Mouse (Mus musculus): ENCODE measurements around the gene Rap1gap2. TPM values are rescaled to one million over a fixed set of nuclear protein-coding genes. Genes with fewer than 3 reads are reported as not detected.

The Rap1gap2 gene
- polyA plus RNA-seq, 1 experiment from 2014 or later = 3.4 TPM

GRCm38 (mm10) chr11:74546933-74547694, 63.6 kb downstream of the Rap1gap2 start:
- no peaks in the 10 kb centered on the region for H3K4me1 ChIP-seq (ENCODE audit: control insufficient read depth, insufficient read depth, low read length)
- no peaks in the 10 kb centered on the region for H3K9me3 ChIP-seq (ENCODE audit: control insufficient read depth, low read length)
- no peak overlapping the region for H3K27ac ChIP-seq (replicated peaks; ENCODE audit: low read depth, low read length)
- H3K4me2 ChIP-seq (ENCODE audit: low read depth, low read length) = peak overlapping the region; percentile 46
- peak overlapping the region; percentile 14; the same call in 1 of the 2 replicates for H3K4me3 ChIP-seq (ENCODE audit: low read depth, low read length)
- H3K36me3 ChIP-seq (ENCODE audit: control insufficient read depth, insufficient read depth, low read length) = no peaks in the 10 kb centered on the region
- DNase-seq (ENCODE audit: low spot score) (peak; percentile 72), ATAC-seq (ENCODE audit: low read depth) (peak; percentile 67)
- no peak overlapping the region; the same call in 1 of the 2 replicates for H3K9ac ChIP-seq (ENCODE audit: low read depth, low read length)
- WGBS = 3% methylated on average over 16 of the region's 16 CpGs
- H3K27me3 ChIP-seq (replicated peaks; ENCODE audit: control insufficient read depth, insufficient read depth, low read length) = no peaks in the 10 kb centered on the region

GRCm38 (mm10) chr11:74546165-74546564, 64.5 kb downstream of the Rap1gap2 start:
- Histone ChIP-seq H3K9ac (ENCODE audit: low read depth, low read length) (no peak overlapping the region), H3K27me3 (replicated peaks; ENCODE audit: control insufficient read depth, insufficient read depth, low read length) (no peaks in the 10 kb centered on the region), H3K36me3 (ENCODE audit: control insufficient read depth, insufficient read depth, low read length) (no peaks in the 10 kb centered on the region), H3K4me1 (ENCODE audit: control insufficient read depth, insufficient read depth, low read length) (no peaks in the 10 kb centered on the region), H3K4me3 (ENCODE audit: low read depth, low read length) (no peak overlapping the region), H3K9me3 (ENCODE audit: control insufficient read depth, low read length) (no peaks in the 10 kb centered on the region), H3K4me2 (ENCODE audit: low read depth, low read length) (no peak overlapping the region), H3K27ac (replicated peaks; ENCODE audit: low read depth, low read length) (no peak overlapping the region)
- WGBS = 40% methylated on average over 4 of the region's 4 CpGs
- 0 out of 2 replicates have a peak, but pooled peaks have one; percentile 33 for ATAC-seq (ENCODE audit: low read depth)
- DNase-seq (ENCODE audit: low spot score) = peak; percentile 41

- Histone ChIP-seq H3K9ac (ENCODE audit: low read depth, low read length) (no peak overlapping the region), H3K27me3 (replicated peaks; ENCODE audit: control insufficient read depth, insufficient read depth, low read length) (no peaks in the 10 kb centered on the region), H3K4me1 (ENCODE audit: control insufficient read depth, insufficient read depth, low read length) (no peaks in the 10 kb centered on the region), H3K4me3 (ENCODE audit: low read depth, low read length) (no peak overlapping the region), H3K27ac (replicated peaks; ENCODE audit: low read depth, low read length) (no peak overlapping the region), H3K9me3 (ENCODE audit: control insufficient read depth, low read length) (no peaks in the 10 kb centered on the region), H3K4me2 (ENCODE audit: low read depth, low read length) (no peak overlapping the region), H3K36me3 (ENCODE audit: control insufficient read depth, insufficient read depth, low read length) (no peaks in the 10 kb centered on the region)
- ATAC-seq (ENCODE audit: low read depth) (no peak), DNase-seq (ENCODE audit: low spot score) (no peak)
- 89% methylated on average over 2 of the region's 2 CpGs for WGBS
These were observed 65.2 kb downstream of the Rap1gap2 start for GRCm38 (mm10) chr11:74545560-74545959.

GRCm38 (mm10) chr11:74537352-74537751, 73.4 kb downstream of the Rap1gap2 start:
- ATAC-seq (ENCODE audit: low read depth) = no peak
- no peak overlapping the region for H3K27ac ChIP-seq (replicated peaks; ENCODE audit: low read depth, low read length)
- H3K9ac ChIP-seq (ENCODE audit: low read depth, low read length) = no peak overlapping the region
- DNase-seq (ENCODE audit: low spot score) = no peak
- no peaks in the 10 kb centered on the region for H3K9me3 ChIP-seq (ENCODE audit: control insufficient read depth, low read length)
- H3K27me3 ChIP-seq (replicated peaks; ENCODE audit: control insufficient read depth, insufficient read depth, low read length) = no peaks in the 10 kb centered on the region
- H3K4me1 ChIP-seq (ENCODE audit: control insufficient read depth, insufficient read depth, low read length) = no peaks in the 10 kb centered on the region
- H3K36me3 ChIP-seq (ENCODE audit: control insufficient read depth, insufficient read depth, low read length) = no peaks in the 10 kb centered on the region
- no peak overlapping the region for H3K4me2 ChIP-seq (ENCODE audit: low read depth, low read length)
- no peak overlapping the region for H3K4me3 ChIP-seq (ENCODE audit: low read depth, low read length)
- 82% methylated on average over 4 of the region's 4 CpGs for WGBS

- Histone ChIP-seq H3K27ac (replicated peaks; ENCODE audit: low read depth, low read length) (no peak overlapping the region), H3K9ac (ENCODE audit: low read depth, low read length) (no peak overlapping the region), H3K4me3 (ENCODE audit: low read depth, low read length) (no peak overlapping the region), H3K9me3 (ENCODE audit: control insufficient read depth, low read length) (no peaks in the 10 kb centered on the region), H3K27me3 (replicated peaks; ENCODE audit: control insufficient read depth, insufficient read depth, low read length) (no peaks in the 10 kb centered on the region), H3K4me1 (ENCODE audit: control insufficient read depth, insufficient read depth, low read length) (no peaks in the 10 kb centered on the region), H3K36me3 (ENCODE audit: control insufficient read depth, insufficient read depth, low read length) (no peaks in the 10 kb centered on the region), H3K4me2 (ENCODE audit: low read depth, low read length) (no peak overlapping the region)
- 24% methylated on average over 14 of the region's 14 CpGs for WGBS
- ATAC-seq (ENCODE audit: low read depth) (peak; percentile 33; the same call in 1 of the 2 replicates), DNase-seq (ENCODE audit: low spot score) (peak; percentile 59)
These were observed 74.4 kb downstream of the Rap1gap2 start for GRCm38 (mm10) chr11:74536140-74536842.

GRCm38 (mm10) chr11:74534380-74534779, 76.3 kb downstream of the Rap1gap2 start:
- 87% methylated on average over 7 of the region's 7 CpGs for WGBS
- no peaks in the 10 kb centered on the region for H3K36me3 ChIP-seq (ENCODE audit: control insufficient read depth, insufficient read depth, low read length)
- no peaks in the 10 kb centered on the region for H3K27me3 ChIP-seq (replicated peaks; ENCODE audit: control insufficient read depth, insufficient read depth, low read length)
- H3K27ac ChIP-seq (replicated peaks; ENCODE audit: low read depth, low read length) = no peak overlapping the region
- ATAC-seq (ENCODE audit: low read depth) (no peak), DNase-seq (ENCODE audit: low spot score) (no peak)
- H3K9ac ChIP-seq (ENCODE audit: low read depth, low read length) = no peak overlapping the region
- no peak overlapping the region for H3K4me2 ChIP-seq (ENCODE audit: low read depth, low read length)
- no peaks in the 10 kb centered on the region for H3K4me1 ChIP-seq (ENCODE audit: control insufficient read depth, insufficient read depth, low read length)
- H3K9me3 ChIP-seq (ENCODE audit: control insufficient read depth, low read length) = no peaks in the 10 kb centered on the region
- no peak overlapping the region for H3K4me3 ChIP-seq (ENCODE audit: low read depth, low read length)

- DNase-seq (ENCODE audit: low spot score) (no peak), ATAC-seq (ENCODE audit: low read depth) (no peak)
- WGBS = 70% methylated on average over 2 of the region's 2 CpGs
- no peak overlapping the region for H3K4me2 ChIP-seq (ENCODE audit: low read depth, low read length)
- no peaks in the 10 kb centered on the region for H3K9me3 ChIP-seq (ENCODE audit: control insufficient read depth, low read length)
- H3K27me3 ChIP-seq (replicated peaks; ENCODE audit: control insufficient read depth, insufficient read depth, low read length) = no peaks in the 10 kb centered on the region
- no peak overlapping the region for H3K27ac ChIP-seq (replicated peaks; ENCODE audit: low read depth, low read length)
- H3K36me3 ChIP-seq (ENCODE audit: control insufficient read depth, insufficient read depth, low read length) = no peaks in the 10 kb centered on the region
- H3K4me3 ChIP-seq (ENCODE audit: low read depth, low read length) = no peak overlapping the region
- H3K4me1 ChIP-seq (ENCODE audit: control insufficient read depth, insufficient read depth, low read length) = no peaks in the 10 kb centered on the region
- H3K9ac ChIP-seq (ENCODE audit: low read depth, low read length) = no peak overlapping the region
These were observed 77.7 kb downstream of the Rap1gap2 start for GRCm38 (mm10) chr11:74533050-74533449.

GRCm38 (mm10) chr11:74532401-74532800, 78.3 kb downstream of the Rap1gap2 start:
- Histone ChIP-seq H3K4me2 (ENCODE audit: low read depth, low read length) (no peak overlapping the region), H3K27me3 (replicated peaks; ENCODE audit: control insufficient read depth, insufficient read depth, low read length) (no peaks in the 10 kb centered on the region), H3K9ac (ENCODE audit: low read depth, low read length) (no peak overlapping the region), H3K36me3 (ENCODE audit: control insufficient read depth, insufficient read depth, low read length) (no peaks in the 10 kb centered on the region), H3K9me3 (ENCODE audit: control insufficient read depth, low read length) (no peaks in the 10 kb centered on the region), H3K4me1 (ENCODE audit: control insufficient read depth, insufficient read depth, low read length) (no peaks in the 10 kb centered on the region; the same call in 1 of the 2 replicates), H3K27ac (replicated peaks; ENCODE audit: low read depth, low read length) (no peak overlapping the region), H3K4me3 (ENCODE audit: low read depth, low read length) (no peak overlapping the region)
- ATAC-seq (ENCODE audit: low read depth) (no peak), DNase-seq (ENCODE audit: low spot score) (no peak)
- 58% methylated on average over 4 of the region's 4 CpGs for WGBS
